Mouse (Mus musculus) small intestine, adult 2 months (tissue): ENCODE data around the gene Ctnnd2.

Experiments used
- CTCF ChIP-seq: fragments of 200-500 bp; IDR thresholded peaks from 2 replicates; pipeline ENCODE4 v1.5.1; 2012; ENCODE audit warnings: low read depth, mild to moderate bottlenecking, control low read depth, inconsistent platforms, low read length, moderate library complexity, mixed read lengths; ENCODE audit not compliant: insufficient replicate concordance, insufficient read length; ENCODE audit errors: extremely low read depth
- POLR2A ChIP-seq: fragments of 200-500 bp; IDR thresholded peaks from 2 replicates; pipeline ENCODE4 v1.6.1; 2012; ENCODE audit warnings: low read depth, mild to moderate bottlenecking, control low read depth, inconsistent platforms, low read length, moderate library complexity

DNA sequence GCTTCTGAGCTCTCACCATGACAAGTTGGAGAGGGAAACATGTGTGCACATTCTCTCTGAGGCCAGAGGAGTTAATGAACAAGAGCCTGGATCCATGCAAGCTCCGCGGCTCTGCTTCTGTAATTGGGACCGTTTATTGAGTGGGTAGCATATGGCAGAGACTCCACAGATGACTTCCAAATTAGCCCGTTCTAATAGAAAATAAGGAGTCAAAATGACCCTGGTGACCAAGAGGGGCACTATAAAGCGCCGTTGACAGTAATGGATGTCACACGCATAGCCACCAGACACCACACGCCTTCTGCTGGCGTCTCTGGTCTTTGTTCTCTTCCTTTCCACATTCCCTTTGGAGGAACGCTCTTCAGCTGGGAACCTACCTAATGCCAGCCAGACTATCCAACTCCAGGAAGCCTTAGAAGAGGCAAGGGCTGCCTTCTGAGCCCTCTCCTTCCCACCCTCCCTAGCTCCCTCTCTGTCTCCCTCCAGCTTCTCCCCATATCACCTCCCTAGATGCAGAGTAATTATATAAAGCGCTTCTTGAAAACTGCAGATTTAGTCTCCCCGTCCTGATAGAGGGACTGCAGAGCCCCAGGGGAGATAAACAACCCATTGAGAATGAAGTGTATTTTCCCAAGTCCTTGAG is 712.4 kb downstream of the Ctnnd2 start:
- TF ChIP-seq CTCF, result no peak
- no peak for TF ChIP-seq POLR2A
